Mouse (Mus musculus) heart, postnatal 0 days (tissue): Measurements from ENCODE around the gene Adamts12. TPM values are rescaled to one million over a fixed set of nuclear protein-coding genes. Genes with fewer than 3 reads are reported as not detected.

Source experiments
- ATAC-seq: fragments of 200-750 bp; cut with Nextera tagmentation; 2 replicates; pipeline ENCODE4 v1.8.0; 2017; ENCODE audit warnings: low read depth, moderate number of reproducible peaks, moderate library complexity; ENCODE audit not compliant: insufficient read depth
- DNase-seq: peaks from one replicate; pipeline ENCODE4 v3.0.0-alpha.2; 2016; ENCODE audit warnings: low spot score
- H3K27ac ChIP-seq: fragments of 300-500 bp; sonication (generic); 2 replicates; pipeline ENCODE4 v1.5.1; 2014; ENCODE audit warnings: low read depth, mild to moderate bottlenecking
- H3K27me3 ChIP-seq: fragments of 300-500 bp; sonication (generic); 2 replicates; pipeline ENCODE4 v1.6.1; 2014; ENCODE audit warnings: low read length, mixed read lengths; ENCODE audit not compliant: control insufficient read depth, insufficient read depth
- H3K36me3 ChIP-seq: fragments of 300-500 bp; sonication (generic); replicated peaks from 2 replicates; pipeline ENCODE4 v1.6.1; 2014; ENCODE audit warnings: low read length, mixed read lengths; ENCODE audit not compliant: control insufficient read depth, insufficient read depth
- H3K4me1 ChIP-seq: fragments of 300-500 bp; sonication (generic); 2 replicates; pipeline ENCODE4 v1.6.1; 2014; ENCODE audit warnings: antibody characterized with exemption; ENCODE audit not compliant: control insufficient read depth, insufficient read depth
- H3K4me2 ChIP-seq: fragments of 300-500 bp; sonication (generic); 2 replicates; pipeline ENCODE4 v1.6.1; 2014; ENCODE audit warnings: low read depth, mild to moderate bottlenecking, low read length, moderate library complexity
- H3K4me3 ChIP-seq: fragments of 300-500 bp; sonication (generic); 2 replicates; pipeline ENCODE4 v1.5.1; 2014; ENCODE audit warnings: low read depth, low read length
- H3K9ac ChIP-seq: fragments of 300-500 bp; sonication (generic); replicated peaks from 2 replicates; pipeline ENCODE4 v1.6.1; 2014; ENCODE audit warnings: low read depth, low read length, mixed read lengths
- H3K9me3 ChIP-seq: fragments of 300-500 bp; sonication (generic); replicated peaks from 2 replicates; pipeline ENCODE4 v1.6.1; 2016; ENCODE audit warnings: low read length; ENCODE audit not compliant: control insufficient read depth
- CTCF ChIP-seq: IDR thresholded peaks from 2 replicates; pipeline ENCODE4 v1.5.1; 2016; ENCODE audit warnings: antibody characterized with exemption, control low read depth, low read depth
- EP300 ChIP-seq: IDR thresholded peaks from 2 replicates; pipeline ENCODE4 v1.6.1; 2016; ENCODE audit warnings: antibody characterized with exemption, low read depth
- WGBS: fragments of 180-500 bp; shearing (Covaris S2); extraction: QIAGEN DNeasy Blood & Tissue Kit; methylation state at CpG from one replicate; pipeline ENCODE4 v1.1.7; 2014; 5-methylcytosine and 5-hydroxymethylcytosine counted together
- polyA plus RNA-seq: library from polyadenylated mRNA; unstranded; fragments of >200 nt; fragmentation: Nextera tagmentation; extraction: Ambion mirVana; gene quantifications from 2 replicates; pipeline ENCODE4 v1.2.1, GENCODE M21; 2015
- total RNA-seq: library from RNA; depleted of rRNA; stranded (reverse); fragments of >200 nt; gene quantifications from 2 replicates; pipeline ENCODE4 v1.2.3, GENCODE M21; 2014; ENCODE audit warnings: low replicate concordance

The Adamts12 gene
- total and polyA plus RNA-seq, 2 experiments from 2014 or later: 1.1 to 6.4 TPM

DNA sequence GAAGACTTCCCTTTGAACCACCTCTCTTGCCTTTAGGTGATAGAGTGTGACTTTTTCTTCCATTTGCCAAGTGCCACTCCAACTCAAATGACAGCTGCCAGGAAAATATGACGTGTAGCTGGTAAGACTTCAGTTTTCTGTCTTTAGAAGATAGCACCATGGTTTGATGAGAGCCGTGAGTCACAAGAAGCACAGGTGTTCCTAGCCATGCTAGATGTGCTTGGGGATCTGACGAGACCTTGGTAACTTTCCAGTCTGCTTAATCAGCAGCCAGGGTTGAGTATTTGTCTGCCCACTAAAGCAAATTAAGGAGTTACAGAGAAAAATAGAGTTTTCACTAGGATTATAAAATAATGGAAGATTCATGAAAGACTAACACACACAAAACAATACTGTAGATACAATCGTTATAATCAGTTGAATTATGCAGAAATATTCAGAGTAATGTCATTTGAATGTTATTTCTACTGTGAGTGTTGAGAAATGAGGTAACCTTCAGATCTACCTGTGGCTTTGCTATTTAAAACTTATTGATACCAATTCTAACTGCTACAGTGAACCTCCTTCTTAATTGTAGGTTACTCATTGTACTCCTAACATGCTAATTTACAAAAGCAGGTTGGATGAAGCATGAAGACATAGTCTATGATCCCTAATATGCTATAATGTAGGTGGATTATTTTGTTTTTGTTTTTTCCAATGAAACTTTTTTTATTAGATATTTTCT is 169.5 kb downstream of the Adamts12 start:
- no peak for DNase-seq
- no peaks in the 10 kb centered on the region for H3K36me3 ChIP-seq
- H3K27me3 ChIP-seq: no peaks in the 10 kb centered on the region
- TF ChIP-seq CTCF (no peak), EP300 (no peak)
- no peaks in the 10 kb centered on the region for H3K9me3 ChIP-seq
- H3K4me3 ChIP-seq: no peak overlapping the region
- H3K4me1 ChIP-seq: no peaks in the 10 kb centered on the region
- H3K4me2 ChIP-seq: no peak overlapping the region
- no peak for ATAC-seq
- no peak overlapping the region for H3K27ac ChIP-seq
- no peak overlapping the region for H3K9ac ChIP-seq
- 67% methylated on average over 4 of the region's 4 CpGs for WGBS

DNA sequence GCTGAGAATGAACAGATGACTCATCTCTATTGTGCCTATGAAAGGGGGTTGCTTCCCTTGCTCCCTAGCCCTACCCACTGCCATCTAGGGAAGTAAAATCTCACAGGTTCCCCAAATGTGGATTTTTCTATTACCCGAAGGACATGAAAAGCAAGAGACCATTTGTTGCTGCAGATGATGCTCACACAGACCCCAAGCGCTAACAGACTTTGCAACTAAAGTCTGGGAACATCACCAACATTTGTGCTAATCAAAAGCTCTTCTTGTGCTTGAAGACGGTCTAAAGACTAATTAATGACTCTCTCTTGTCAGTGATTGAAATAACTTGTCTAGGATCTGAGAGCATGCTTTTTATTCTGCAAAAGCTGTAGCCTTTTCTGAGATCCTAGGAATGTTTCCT is 175.8 kb downstream of the Adamts12 start:
- Histone ChIP-seq H3K27ac (no peak overlapping the region), H3K4me1 (no peaks in the 10 kb centered on the region), H3K9me3 (no peaks in the 10 kb centered on the region), H3K4me2 (no peak overlapping the region), H3K36me3 (no peaks in the 10 kb centered on the region), H3K27me3 (no peaks in the 10 kb centered on the region), H3K9ac (no peak overlapping the region), H3K4me3 (no peak overlapping the region)
- ATAC-seq (no peak), DNase-seq (no peak)
- TF ChIP-seq EP300 (no peak), CTCF (no peak)
- 78% methylated on average over 3 of the region's 3 CpGs for WGBS

DNA sequence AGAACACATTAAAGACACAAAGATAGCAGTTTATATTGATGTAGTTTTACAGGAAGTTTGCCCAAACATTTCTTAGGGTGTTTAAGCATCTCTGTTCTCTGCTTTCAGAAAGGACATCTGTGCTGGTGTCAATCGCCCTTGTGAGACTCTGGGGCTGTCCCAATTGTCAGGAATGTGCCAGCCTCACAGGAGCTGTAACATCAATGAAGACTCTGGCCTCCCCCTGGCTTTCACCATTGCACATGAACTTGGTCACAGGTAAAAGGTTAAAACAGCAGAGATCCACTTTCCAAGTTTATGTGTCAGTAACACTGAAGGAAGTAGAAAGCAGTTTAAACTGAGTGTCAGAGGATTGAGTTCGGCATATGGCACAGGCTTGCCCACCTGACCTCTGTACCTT is 176.7 kb downstream of the Adamts12 start:
- DNase-seq (no peak), ATAC-seq (no peak)
- Histone ChIP-seq H3K4me3 (no peak overlapping the region), H3K9me3 (no peaks in the 10 kb centered on the region), H3K4me1 (no peaks in the 10 kb centered on the region), H3K9ac (no peak overlapping the region), H3K4me2 (no peak overlapping the region), H3K27ac (no peak overlapping the region), H3K27me3 (no peaks in the 10 kb centered on the region), H3K36me3 (no peaks in the 10 kb centered on the region)
- 72% methylated on average over 2 of the region's 2 CpGs for WGBS
- TF ChIP-seq EP300 (no peak), CTCF (no peak)

DNA sequence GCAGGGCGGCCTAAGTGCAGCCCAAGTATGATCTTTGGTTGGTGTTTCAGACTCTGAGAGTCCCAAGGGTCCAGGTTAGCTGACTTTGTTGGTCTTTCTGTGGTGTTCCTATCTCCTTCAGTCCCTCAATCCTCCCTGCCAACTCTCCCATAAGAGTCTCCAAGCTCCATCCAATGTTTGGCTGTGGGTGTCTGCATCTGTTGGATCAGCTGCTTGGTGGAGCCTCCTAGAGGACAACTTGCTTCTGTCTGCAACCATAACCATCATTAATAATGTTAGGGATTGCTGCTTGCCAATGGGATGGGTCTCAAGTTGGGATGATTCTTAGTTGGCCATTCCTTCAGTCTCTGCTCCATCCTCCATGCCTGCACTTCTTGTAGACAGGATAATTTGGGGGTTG is 181.8 kb downstream of the Adamts12 start:
- 0 out of 2 replicates have a peak, but pooled peaks have one; percentile 6 for TF ChIP-seq CTCF
- no peak for TF ChIP-seq EP300
- Histone ChIP-seq H3K4me3 (no peak overlapping the region), H3K9ac (no peak overlapping the region), H3K27me3 (no peaks in the 10 kb centered on the region), H3K9me3 (no peaks in the 10 kb centered on the region), H3K4me1 (no peaks in the 10 kb centered on the region), H3K4me2 (no peak overlapping the region), H3K36me3 (no peaks in the 10 kb centered on the region), H3K27ac (no peak overlapping the region)
- ATAC-seq (no peak), DNase-seq (no peak)
- 74% methylated on average over 1 of the region's 1 CpGs for WGBS

DNA sequence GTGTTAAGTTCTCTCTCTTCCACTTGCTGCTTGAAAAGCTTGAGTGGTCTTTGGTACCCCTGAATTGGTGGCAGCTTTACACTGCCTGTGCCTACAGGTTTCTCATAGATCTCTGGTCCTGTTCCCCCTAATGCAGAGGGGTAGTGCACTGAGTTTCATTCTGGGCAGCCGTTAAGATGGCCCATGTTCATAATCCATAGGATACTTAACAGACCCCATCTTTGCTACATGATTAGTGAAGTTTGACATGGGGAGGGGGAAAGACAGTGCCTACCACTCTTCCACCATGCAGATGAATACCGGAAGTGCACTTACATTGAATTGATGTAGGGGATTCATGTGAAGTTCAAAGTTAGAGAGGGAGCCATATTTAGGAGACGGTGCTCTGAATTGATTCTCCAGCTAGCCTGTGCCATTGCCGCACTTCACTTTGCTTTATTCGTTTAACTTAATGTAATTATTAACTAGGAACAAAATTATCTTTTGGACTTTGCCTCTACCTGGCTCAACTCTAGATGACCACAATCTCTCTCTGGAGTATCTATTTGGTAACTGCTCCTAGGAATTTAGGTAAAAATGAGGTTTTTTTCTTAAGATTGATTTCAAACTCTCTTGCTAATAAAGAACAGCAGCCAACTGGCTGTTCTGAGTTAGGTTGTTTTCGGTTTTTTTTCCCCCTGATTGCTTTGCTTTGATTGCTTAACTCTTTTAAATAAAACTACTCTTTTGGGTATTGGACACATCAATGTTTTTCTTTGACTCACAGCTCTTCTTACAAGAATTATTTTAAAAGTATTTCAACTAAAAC is 214.9 kb downstream of the Adamts12 start:
- 88% methylated on average over 6 of the region's 6 CpGs for WGBS
- ATAC-seq: no peak
- H3K27ac ChIP-seq: no peak overlapping the region

More for the DNA sequence above, 214.9 kb downstream of the Adamts12 start:
- Histone ChIP-seq H3K9me3 (no peaks in the 10 kb centered on the region), H3K4me3 (no peak overlapping the region), H3K36me3 (no peaks in the 10 kb centered on the region), H3K4me2 (no peak overlapping the region), H3K4me1 (no peaks in the 10 kb centered on the region), H3K9ac (no peak overlapping the region), H3K27me3 (no peaks in the 10 kb centered on the region)
- no peak for DNase-seq
- TF ChIP-seq EP300 (no peak), CTCF (no peak)
